Mouse (Mus musculus) thymus, postnatal 10 days (tissue): ENCODE data around the gene Tro.

Experiments used
- DNase-seq, 2 experiments: peaks; one replicate each; pipeline ENCODE4 v3.0.0; 2021; ENCODE audit warnings: low spot score in 2 of 2

The Tro gene

GRCm38 (mm10) chrX:150656908-150657796, at the start of gene Tro:
Tro (minus strand) TSS chrX:150657583.
- DNase-seq, result peak in 1 of 2 experiments; percentile 3

GRCm38 (mm10) chrX:150677505-150677904, 20.1 kb upstream of the Tro start:
- no peak for DNase-seq

GRCm38 (mm10) chrX:150662809-150663208, 5.4 kb upstream of the Tro start:
- peak in 1 of 2 experiments; percentile 8 for DNase-seq

- DNase-seq, result no peak
These were observed 375 bp upstream of the Tro start for GRCm38 (mm10) chrX:150657797-150658118.

GRCm38 (mm10) chrX:150656122-150656907, 1.1 kb downstream of the Tro start:
- DNase-seq, result no peak

- no peak for DNase-seq
These were observed 21.0 kb downstream of the Tro start for GRCm38 (mm10) chrX:150636421-150636820.

GRCm38 (mm10) chrX:150598882-150599281, 58.5 kb downstream of the Tro start:
- DNase-seq, result no peak
